Mouse (Mus musculus) liver, adult (tissue): ENCODE data around the gene Psmd8.

ENCODE experiments used
- GATA4 ChIP-seq: IDR thresholded peaks from 2 replicates; pipeline ENCODE4 v1.6.1; 2014; ENCODE audit warnings: mild to moderate bottlenecking, low read length; ENCODE audit not compliant: insufficient replicate concordance

Psmd8 gene

DNA sequence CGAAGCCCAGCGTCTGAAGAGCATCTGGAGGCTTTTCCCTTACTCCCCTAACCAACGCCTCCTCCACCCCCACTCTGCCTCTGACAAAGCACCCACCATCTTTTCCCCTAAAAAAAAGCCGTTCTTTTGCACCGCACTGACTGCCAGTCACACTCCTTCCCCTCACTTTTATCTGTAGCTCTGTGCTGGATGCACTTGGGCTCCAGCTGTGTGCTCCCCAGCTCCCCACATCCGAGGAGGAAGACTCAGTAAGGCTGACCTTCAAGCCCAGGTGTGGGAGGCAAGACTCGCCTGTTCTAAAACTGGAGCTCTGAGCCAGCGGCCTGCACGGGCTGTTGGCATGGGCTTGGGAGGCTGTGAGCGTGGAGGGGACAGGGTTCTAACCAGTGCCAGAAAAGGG, 29.0 kb downstream of the Psmd8 start:
- TF ChIP-seq GATA4 = no peak

DNA sequence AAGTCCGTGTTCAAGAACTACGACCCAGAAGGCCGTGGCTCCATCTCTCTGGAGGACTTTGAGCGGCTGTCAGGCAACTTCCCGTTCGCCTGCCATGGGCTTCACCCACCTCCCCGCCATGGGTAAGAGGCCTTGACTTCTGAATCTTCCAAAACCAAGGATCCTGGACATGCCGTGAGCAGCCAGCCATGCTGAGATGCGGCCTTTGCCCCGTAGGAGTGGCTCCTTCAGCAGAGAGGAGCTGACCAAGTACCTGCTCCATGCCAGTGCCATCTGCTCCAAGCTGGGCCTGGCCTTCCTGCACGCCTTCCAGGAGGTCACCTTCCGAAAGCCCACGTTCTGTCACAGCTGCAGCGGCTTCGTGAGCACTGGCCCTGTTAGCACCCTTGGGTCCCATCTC, 31.7 kb downstream of the Psmd8 start:
- no peak for TF ChIP-seq GATA4

- no peak for TF ChIP-seq GATA4
These were observed 33.7 kb downstream of the Psmd8 start for GRCm38 (mm10) chr7:29146625-29147367.

DNA sequence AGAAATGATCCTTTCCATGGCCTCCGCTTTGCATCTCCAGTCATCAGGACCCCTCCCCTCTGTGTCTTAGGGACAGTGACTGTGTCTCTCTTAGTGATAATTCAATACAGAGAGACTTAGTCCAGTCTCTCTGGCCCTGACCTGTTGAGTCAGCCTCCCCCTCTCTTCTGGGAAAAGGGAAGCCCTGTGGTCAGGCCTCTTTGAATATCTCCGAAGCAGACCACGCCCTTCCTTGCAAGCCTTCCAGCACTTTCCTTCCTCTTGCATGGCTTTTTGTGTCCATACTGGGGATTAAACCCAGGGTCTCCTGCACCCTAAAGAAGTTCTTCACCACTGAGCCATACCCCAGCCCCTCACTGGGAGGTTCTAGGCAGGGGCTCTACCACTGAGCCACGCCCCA, 36.5 kb downstream of the Psmd8 start:
- TF ChIP-seq GATA4 = no peak

- TF ChIP-seq GATA4 = no peak
These were observed 39.1 kb downstream of the Psmd8 start for GRCm38 (mm10) chr7:29141416-29141815.

GRCm38 (mm10) chr7:29137429-29137828, 43.1 kb downstream of the Psmd8 start:
- no peak for TF ChIP-seq GATA4

DNA sequence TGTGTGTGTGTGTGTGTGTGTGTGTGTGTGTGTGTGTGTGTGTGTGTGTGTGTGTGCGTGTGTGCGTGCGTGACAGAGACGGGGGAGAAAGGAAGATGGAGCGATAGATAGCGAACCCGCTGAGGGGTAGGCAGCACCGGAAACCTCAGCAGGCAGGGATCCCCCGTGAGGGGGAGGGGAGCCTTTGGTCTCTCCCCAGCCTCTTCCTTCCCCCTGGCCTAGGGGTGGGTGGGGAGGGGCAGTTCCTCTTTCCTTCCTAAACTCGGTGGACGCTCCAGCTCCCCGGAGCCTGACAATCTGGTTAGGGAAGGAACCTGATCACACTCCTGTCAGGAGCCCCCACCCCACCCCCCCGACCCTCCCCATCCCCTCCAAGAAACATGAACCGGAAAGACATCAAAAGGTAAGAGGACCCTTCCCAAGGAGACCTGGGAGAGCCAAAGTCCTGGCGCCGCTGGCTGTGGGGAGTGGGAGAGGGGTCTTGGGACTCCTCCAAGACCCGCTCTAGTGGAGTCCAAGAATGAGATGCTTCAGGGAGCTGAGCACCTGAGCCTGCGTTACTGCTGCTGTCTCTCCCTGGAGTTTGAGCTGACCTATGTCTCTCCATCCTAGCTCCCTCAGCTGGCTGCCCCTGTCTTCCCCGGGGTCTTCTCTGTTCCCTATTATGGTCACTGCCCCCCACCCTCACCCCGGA, 45.7 kb downstream of the Psmd8 start, which contains the start of gene Rasgrp4:
TSS of gene Rasgrp4 (plus strand) at position 159 of the 694 bp plus-strand sequence.
- TF ChIP-seq GATA4 = no peak

DNA sequence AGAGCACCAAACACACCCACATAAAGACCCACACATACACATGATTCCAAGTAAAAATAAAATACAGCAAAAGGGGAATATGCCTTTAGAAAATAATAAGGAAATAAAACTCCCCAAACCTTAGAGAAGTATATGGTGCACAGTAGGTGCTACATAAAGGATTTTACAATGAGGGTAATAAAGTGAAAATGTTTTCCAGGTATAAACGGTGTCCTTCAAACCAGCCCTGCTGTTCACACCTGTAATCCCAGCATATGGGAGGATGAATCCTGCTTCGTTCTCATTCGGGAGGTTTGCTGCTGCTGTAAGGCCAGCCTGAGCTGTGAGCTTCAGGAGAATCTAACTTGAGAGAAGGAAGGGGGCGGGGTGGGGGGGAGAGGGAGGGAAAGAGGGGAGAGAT, 46.3 kb downstream of the Psmd8 start:
- TF ChIP-seq GATA4 = no peak

- no peak for TF ChIP-seq GATA4
These were observed 51.8 kb downstream of the Psmd8 start for GRCm38 (mm10) chr7:29128725-29129124.

DNA sequence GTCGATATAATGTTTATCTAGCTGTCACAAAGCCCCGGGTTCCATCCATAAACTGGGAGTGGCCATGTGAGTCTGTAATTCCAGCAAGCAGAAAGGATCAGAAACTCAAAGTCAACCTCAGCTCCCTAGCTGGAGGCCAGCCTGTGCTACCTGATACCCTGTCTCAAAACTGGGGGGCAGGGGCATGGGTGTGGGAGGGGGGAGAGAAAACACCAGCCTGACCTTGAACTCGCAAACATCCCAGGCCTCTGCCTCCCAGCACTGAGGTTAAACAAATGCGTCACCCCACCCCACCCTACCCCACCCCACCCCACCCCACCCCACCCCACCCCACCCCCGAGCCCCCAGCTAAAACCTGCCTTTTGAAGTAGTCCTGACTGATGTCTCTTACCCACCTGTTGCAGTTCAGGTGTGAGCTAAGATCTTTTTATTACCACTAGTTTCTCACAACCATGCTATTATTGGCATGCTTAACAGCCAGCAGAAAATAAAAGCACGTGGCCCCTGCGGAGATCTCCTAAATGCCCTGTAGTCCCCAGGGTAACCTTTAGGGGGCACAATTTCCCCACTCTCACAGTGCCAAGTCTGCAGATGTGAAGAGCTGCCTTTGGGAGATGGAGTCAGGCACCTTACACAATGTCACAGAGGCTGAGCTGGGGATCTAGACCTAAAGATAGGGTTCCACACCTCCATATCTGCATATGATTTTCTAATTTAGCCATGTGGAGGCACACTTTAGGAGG, 54.2 kb downstream of the Psmd8 start:
- no peak for TF ChIP-seq GATA4

GRCm38 (mm10) chr7:29124970-29125369, 55.5 kb downstream of the Psmd8 start, which contains the start of gene Ryr1:
Ryr1 (minus strand) TSS chr7:29125179.
- no peak for TF ChIP-seq GATA4
